Mouse (Mus musculus) MEL (cell line): ENCODE results near the gene Reps1. TPM values are rescaled to one million over a fixed set of nuclear protein-coding genes. Genes with fewer than 3 reads are reported as not detected.
A peak's percentile ranks its signal among the peaks of the same experiment; 100 is the strongest.

Experiments used
- DNase-seq: peaks from one replicate; pipeline ENCODE4 v3.0.0; 2011; ENCODE audit warnings: low read depth, low spot score
- H3K27ac ChIP-seq: 2 replicates; pipeline ENCODE4 v1.5.1; 2012; ENCODE audit warnings: low read depth, mild to moderate bottlenecking, control low read depth, low read length, moderate library complexity; ENCODE audit not compliant: control insufficient read depth
- H3K27me3 ChIP-seq, 2 experiments: fragments of 150-350 bp in 1 of 2; sonication (generic) in 1 of 2; 2 replicates each; pipeline ENCODE4 v1.6.1; 2012; ENCODE audit warnings: low read length in 2 of 2, mild to moderate bottlenecking in 2 of 2, improper control_type of control experiment in 1 of 2, moderate library complexity in 1 of 2; ENCODE audit not compliant: insufficient read depth in 2 of 2, control insufficient read depth in 1 of 2
- H3K36me3 ChIP-seq, 2 experiments: 2 replicates each; pipeline ENCODE4 v1.6.1; 2012 to 2014; ENCODE audit warnings: low read length in 2 of 2, improper control_type of control experiment in 1 of 2, inconsistent platforms in 1 of 2, mild to moderate bottlenecking in 1 of 2; ENCODE audit not compliant: insufficient read depth in 2 of 2, control insufficient read depth in 1 of 2
- H3K4me1 ChIP-seq, 2 experiments: fragments of 150-350 bp in 1 of 2; sonication (generic) in 1 of 2; 2 replicates each; pipeline ENCODE4 v1.6.1; 2012; ENCODE audit warnings: low read length in 2 of 2, improper control_type of control experiment in 1 of 2, mild to moderate bottlenecking in 1 of 2; ENCODE audit not compliant: insufficient read depth in 2 of 2, control insufficient read depth in 1 of 2
- H3K4me3 ChIP-seq, 2 experiments: fragments of 150-350 bp in 1 of 2; sonication (generic) in 1 of 2; 2 replicates each; pipeline ENCODE4 v1.5.1; 2012; ENCODE audit warnings: low read depth in 2 of 2, low read length in 2 of 2, mild to moderate bottlenecking in 2 of 2, moderate library complexity in 2 of 2, control low read depth in 1 of 2, improper control_type of control experiment in 1 of 2; ENCODE audit not compliant: control insufficient read depth in 1 of 2, insufficient read depth in 1 of 2
- H3K79me2 ChIP-seq: 2 replicates; pipeline ENCODE4 v1.6.1; 2012; ENCODE audit warnings: mild to moderate bottlenecking, low read length, moderate library complexity; ENCODE audit not compliant: control insufficient read depth, poor library complexity, insufficient read depth
- H3K9ac ChIP-seq: 2 replicates; pipeline ENCODE4 v1.6.1; 2012; ENCODE audit warnings: low read depth, mild to moderate bottlenecking, control low read depth, low read length, moderate library complexity; ENCODE audit not compliant: control insufficient read depth, poor library complexity, severe bottlenecking
- H3K9me3 ChIP-seq: fragments of 150-350 bp; sonication (generic); replicated peaks from 2 replicates; pipeline ENCODE4 v1.6.1; 2012; ENCODE audit warnings: mild to moderate bottlenecking, low read length, improper control_type of control experiment, moderate library complexity; ENCODE audit not compliant: insufficient read depth
- CHD1 ChIP-seq: IDR thresholded peaks from 2 replicates; pipeline ENCODE4 v1.6.1; 2012; ENCODE audit warnings: low read depth, mild to moderate bottlenecking, inconsistent platforms, low read length, improper control_type of control experiment
- CTCF ChIP-seq, 3 experiments: IDR thresholded peaks in 2 of 3; conservative IDR thresholded peaks in 1 of 3; 2 replicates each; pipeline ENCODE4 v1.5.1; 2011 to 2012; ENCODE audit warnings: low read length in 3 of 3, low read depth in 2 of 3, mild to moderate bottlenecking in 2 of 3, improper control_type of control experiment in 1 of 3, inconsistent platforms in 1 of 3, mixed read lengths in 1 of 3, moderate library complexity in 1 of 3; ENCODE audit not compliant: control insufficient read depth in 1 of 3, insufficient read depth in 1 of 3, poor library complexity in 1 of 3, severe bottlenecking in 1 of 3
- ELF1 ChIP-seq: IDR thresholded peaks from 2 replicates; pipeline ENCODE4 v1.6.1; 2014; ENCODE audit warnings: low read depth, mild to moderate bottlenecking, inconsistent platforms, low read length, improper control_type of control experiment, moderate library complexity
- EP300 ChIP-seq, 2 experiments: IDR thresholded peaks; 2 replicates each; pipeline ENCODE4 v1.6.1; 2011; ENCODE audit warnings: improper control_type of control experiment in 2 of 2, low read length in 2 of 2, low read depth in 1 of 2, mild to moderate bottlenecking in 1 of 2
- ETS1 ChIP-seq: IDR thresholded peaks from 2 replicates; pipeline ENCODE4 v1.6.1; 2012; ENCODE audit warnings: low read depth, mild to moderate bottlenecking, inconsistent platforms, low read length, improper control_type of control experiment, moderate library complexity
- GATA1 ChIP-seq: IDR thresholded peaks from 2 replicates; pipeline ENCODE4 v1.6.1; 2011; ENCODE audit warnings: low read depth, low read length, improper control_type of control experiment
- HCFC1 ChIP-seq: IDR thresholded peaks from 2 replicates; pipeline ENCODE4 v1.6.1; 2012; ENCODE audit warnings: low read depth, mild to moderate bottlenecking, inconsistent platforms, low read length, improper control_type of control experiment, moderate library complexity
- MAFK ChIP-seq: IDR thresholded peaks from 2 replicates; pipeline ENCODE4 v1.6.1; 2011; ENCODE audit warnings: low read depth, mild to moderate bottlenecking, low read length, improper control_type of control experiment, borderline replicate concordance
- MAZ ChIP-seq: IDR thresholded peaks from 2 replicates; pipeline ENCODE4 v1.6.1; 2012; ENCODE audit warnings: low read depth, mild to moderate bottlenecking, inconsistent platforms, low read length, improper control_type of control experiment
- MEF2A ChIP-seq: IDR thresholded peaks from 2 replicates; pipeline ENCODE4 v1.6.1; 2014; ENCODE audit warnings: low read depth, mild to moderate bottlenecking, inconsistent platforms, low read length, improper control_type of control experiment; ENCODE audit not compliant: poor library complexity, insufficient replicate concordance, severe bottlenecking; ENCODE audit errors: extremely low read depth
- MXI1 ChIP-seq: IDR thresholded peaks from 2 replicates; pipeline ENCODE4 v1.6.1; 2011; ENCODE audit warnings: mild to moderate bottlenecking, low read depth, low read length, improper control_type of control experiment
- MYB ChIP-seq: IDR thresholded peaks from 2 replicates; pipeline ENCODE4 v1.6.1; 2011; ENCODE audit warnings: mild to moderate bottlenecking, low read depth, low read length, improper control_type of control experiment
- MYC ChIP-seq: IDR thresholded peaks from 2 replicates; pipeline ENCODE4 v1.6.1; 2011; ENCODE audit warnings: low read depth, mild to moderate bottlenecking, low read length, improper control_type of control experiment, moderate library complexity
- NELFE ChIP-seq: IDR thresholded peaks from 2 replicates; pipeline ENCODE4 v1.6.1; 2011; ENCODE audit warnings: low read depth, low read length, improper control_type of control experiment
- POLR2AphosphoS2 ChIP-seq: IDR thresholded peaks from 2 replicates; pipeline ENCODE4 v1.6.1; 2011; ENCODE audit warnings: low read length, improper control_type of control experiment
- POLR2AphosphoS5 ChIP-seq: IDR thresholded peaks from 2 replicates; pipeline ENCODE4 v1.6.1; 2012; ENCODE audit warnings: low read depth, borderline replicate concordance, mild to moderate bottlenecking, inconsistent platforms, low read length, moderate library complexity, mixed read lengths
- RAD21 ChIP-seq: IDR thresholded peaks from 2 replicates; pipeline ENCODE4 v1.6.1; 2011; ENCODE audit warnings: mild to moderate bottlenecking, low read depth, low read length, improper control_type of control experiment
- RCOR1 ChIP-seq: IDR thresholded peaks from 2 replicates; pipeline ENCODE4 v1.6.1; 2012; ENCODE audit warnings: low read depth, mild to moderate bottlenecking, inconsistent platforms, low read length, improper control_type of control experiment
- SIN3A ChIP-seq: IDR thresholded peaks from 2 replicates; pipeline ENCODE4 v1.6.1; 2012; ENCODE audit warnings: low read length, improper control_type of control experiment, inconsistent platforms
- TAL1 ChIP-seq: IDR thresholded peaks from 2 replicates; pipeline ENCODE4 v1.6.1; 2012; ENCODE audit warnings: mild to moderate bottlenecking, inconsistent platforms, low read length, moderate library complexity, mixed read lengths
- TBP ChIP-seq: IDR thresholded peaks from 2 replicates; pipeline ENCODE4 v1.8.0; 2011; ENCODE audit warnings: low read depth, low read length, improper control_type of control experiment
- UBTF ChIP-seq: IDR thresholded peaks from 2 replicates; pipeline ENCODE4 v1.6.1; 2012; ENCODE audit warnings: low read depth, mild to moderate bottlenecking, inconsistent platforms, low read length, improper control_type of control experiment, moderate library complexity, borderline replicate concordance; ENCODE audit not compliant: insufficient read depth
- USF2 ChIP-seq, 2 experiments: IDR thresholded peaks; 2 replicates each; pipeline ENCODE4 v1.6.1; 2011 to 2012; ENCODE audit warnings: improper control_type of control experiment in 2 of 2, low read length in 2 of 2, borderline replicate concordance in 1 of 2, inconsistent platforms in 1 of 2, low read depth in 1 of 2, mild to moderate bottlenecking in 1 of 2; ENCODE audit not compliant: insufficient read depth in 1 of 2
- ZC3H11A ChIP-seq: IDR thresholded peaks from 2 replicates; pipeline ENCODE4 v1.6.1; 2012; ENCODE audit warnings: low read depth, mild to moderate bottlenecking, inconsistent platforms, low read length, improper control_type of control experiment
- ZMIZ1 ChIP-seq: IDR thresholded peaks from 2 replicates; pipeline ENCODE4 v1.6.1; 2012; ENCODE audit warnings: low read depth, mild to moderate bottlenecking, inconsistent platforms, low read length, improper control_type of control experiment, moderate library complexity
- ZNF384 ChIP-seq: IDR thresholded peaks from 2 replicates; pipeline ENCODE4 v1.6.1; 2012; ENCODE audit warnings: low read depth, mild to moderate bottlenecking, inconsistent platforms, low read length, improper control_type of control experiment
- polyA plus RNA-seq, 2 experiments: library from polyadenylated mRNA; stranded (reverse) in 1 of 2; unstranded in 1 of 2; fragments of >175 nt in 1 of 2; fragments of >200 nt in 1 of 2; gene quantifications; 2 replicates each; pipeline versions ENCODE4 v1.2.1 to v1.2.4; 2012; ENCODE audit warnings: low replicate concordance in 2 of 2, low read depth in 1 of 2; ENCODE audit not compliant: insufficient read length in 2 of 2, insufficient read depth in 1 of 2, missing spikeins in 1 of 2
- total RNA-seq: library from RNA; depleted of rRNA; stranded (reverse); fragments of 300-350 nt; gene quantifications from 2 replicates; pipeline ENCODE4 v1.2.3, GENCODE M21; 2012

Reps1 gene
- total and polyA plus RNA-seq, 3 experiments = 40.0 to 80.3 TPM; not detected in 1

- DNase-seq = peak; percentile 14
- Histone ChIP-seq H3K4me3 (peak overlapping the region; percentile 84 to 88), H3K9me3 (no peaks in the 10 kb centered on the region), H3K27ac (peak overlapping the region; percentile 69), H3K36me3 (peaks cover 0 to 5% of the 10 kb centered on the region in 2 experiments; a peak in 2 of 4 replicates), H3K27me3 (no peaks in the 10 kb centered on the region), H3K79me2 (peaks cover 11% of the 10 kb centered on the region), H3K4me1 (peaks cover 0 to 4% of the 10 kb centered on the region in 2 experiments; a peak in 1 of 4 replicates), H3K9ac (peak overlapping the region; percentile 97)
- TF ChIP-seq ZC3H11A (no peak), EP300 (IDR thresholded peaks at IDR 0.05; ENCODE audit: low read depth in 1 of 2, low read length in 2 of 2) (no peak)
Observed at GRCm38 (mm10) chr10:18021576-18022311, 33.9 kb upstream of the Reps1 start.

DNA sequence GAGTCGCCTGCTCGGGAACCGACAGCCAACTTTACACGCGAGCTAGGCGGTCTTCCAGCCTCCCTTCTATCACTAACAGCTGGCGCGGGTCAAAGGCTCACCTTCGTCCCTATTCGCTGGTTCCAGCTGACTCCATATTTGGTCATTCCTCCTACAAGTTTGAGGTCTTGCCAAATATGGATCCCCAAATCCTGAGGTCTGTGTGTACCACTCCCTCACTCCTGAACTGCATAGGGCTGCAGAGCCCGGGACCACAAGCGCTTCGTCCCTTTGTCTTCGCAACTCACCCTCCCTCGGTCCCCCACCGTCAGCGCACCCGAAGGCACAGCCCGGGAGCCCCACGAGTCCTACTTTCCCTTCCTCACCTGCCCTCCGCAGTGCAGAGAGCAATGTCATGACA, 33.3 kb upstream of the Reps1 start:
- peaks cover 0 to 5% of the 10 kb centered on the region in 2 experiments; a peak in 2 of 4 replicates for H3K36me3 ChIP-seq
- peak overlapping the region; percentile 84 to 88 for H3K4me3 ChIP-seq
- TF ChIP-seq ZMIZ1 (peak; percentile 54; the same call in 1 of the 2 replicates), POLR2AphosphoS5 (no peak), UBTF (no peak), RCOR1 (no peak), USF2 (IDR thresholded peaks at IDR 0.05; ENCODE audit: borderline replicate concordance in 1 of 2, insufficient read depth in 1 of 2, low read depth in 1 of 2, low read length in 2 of 2) (no peak), MAZ (0 out of 2 replicates have a peak, but pooled peaks have one; percentile 31), CTCF (IDR thresholded peaks at IDR 0.05 in 2 of 3, conservative IDR thresholded peaks at IDR 0.05 in 1 of 3; ENCODE audit: control insufficient read depth in 1 of 3, insufficient read depth in 1 of 3, low read depth in 2 of 3, low read length in 3 of 3, poor library complexity in 1 of 3, severe bottlenecking in 1 of 3) (no peak), MXI1 (peak; percentile 54), TAL1 (no peak), RAD21 (no peak), ELF1 (no peak), ETS1 (peak; percentile 65), POLR2AphosphoS2 (no peak), ZNF384 (no peak), MYB (peak; percentile 17; the same call in 1 of the 2 replicates), MAFK (no peak), HCFC1 (no peak), CHD1 (no peak), MYC (no peak), EP300 (IDR thresholded peaks at IDR 0.05; ENCODE audit: low read depth in 1 of 2, low read length in 2 of 2) (no peak), ZC3H11A (no peak), MEF2A (no peak), NELFE (no peak), GATA1 (no peak), SIN3A (peak; percentile 74), TBP (0 out of 2 replicates have a peak, but pooled peaks have one; percentile 20)
- TF ChIP-seq, all 39 proteins: peak for 7
- Histone ChIP-seq H3K79me2 (peaks cover 11% of the 10 kb centered on the region), H3K27me3 (no peaks in the 10 kb centered on the region), H3K4me1 (peaks cover 0 to 4% of the 10 kb centered on the region in 2 experiments; a peak in 1 of 4 replicates), H3K9ac (peak overlapping the region; percentile 97), H3K9me3 (no peaks in the 10 kb centered on the region), H3K27ac (peak overlapping the region; percentile 69)
- DNase-seq = peak; percentile 86
